Mouse (Mus musculus) midbrain, postnatal 0 days (tissue): Measurements from ENCODE around the gene Arhgap22. TPM values are rescaled to one million over a fixed set of nuclear protein-coding genes. Genes with fewer than 3 reads are reported as not detected.
A peak's percentile ranks its signal among the peaks of the same experiment; 100 is the strongest.

Experiments
- ATAC-seq: fragments of 200-750 bp; cut with Nextera tagmentation; 2 replicates; pipeline ENCODE4 v1.8.0; 2017; ENCODE audit warnings: moderate number of reproducible peaks, mild to moderate bottlenecking, moderate TSS enrichment, moderate library complexity; ENCODE audit not compliant: low FRiP score
- DNase-seq: peaks from one replicate; pipeline ENCODE4 v3.0.0-alpha.2; 2015; ENCODE audit warnings: low spot score
- H3K27ac ChIP-seq: fragments of 300-500 bp; sonication (generic); 2 replicates; pipeline ENCODE4 v1.5.1; 2014; ENCODE audit warnings: low read depth, mild to moderate bottlenecking, low read length, mixed read lengths
- H3K27me3 ChIP-seq: fragments of 300-500 bp; sonication (generic); 2 replicates; pipeline ENCODE4 v1.6.1; 2014; ENCODE audit warnings: low read length, control low read depth, mixed read lengths; ENCODE audit not compliant: insufficient read depth
- H3K36me3 ChIP-seq: fragments of 300-500 bp; sonication (generic); 2 replicates; pipeline ENCODE4 v1.6.1; 2014; ENCODE audit warnings: low read length, control low read depth, mixed read lengths; ENCODE audit not compliant: insufficient read depth
- H3K4me1 ChIP-seq: fragments of 300-500 bp; sonication (generic); 2 replicates; pipeline ENCODE4 v1.6.1; 2014; ENCODE audit warnings: mild to moderate bottlenecking, control low read depth, antibody characterized with exemption, low read length, mixed read lengths; ENCODE audit not compliant: insufficient read depth
- H3K4me2 ChIP-seq: fragments of 300-500 bp; sonication (generic); 2 replicates; pipeline ENCODE4 v1.6.1; 2014; ENCODE audit warnings: low read depth, mild to moderate bottlenecking, low read length, mixed read lengths; ENCODE audit not compliant: poor library complexity, severe bottlenecking
- H3K4me3 ChIP-seq: fragments of 300-500 bp; sonication (generic); 2 replicates; pipeline ENCODE4 v1.5.1; 2014; ENCODE audit warnings: low read depth, mild to moderate bottlenecking, low read length, moderate library complexity
- H3K9ac ChIP-seq: fragments of 300-500 bp; sonication (generic); replicated peaks from 2 replicates; pipeline ENCODE4 v1.6.1; 2014; ENCODE audit warnings: mild to moderate bottlenecking, low read length, moderate library complexity, mixed read lengths; ENCODE audit not compliant: poor library complexity, severe bottlenecking
- H3K9me3 ChIP-seq: fragments of 300-500 bp; sonication (generic); 2 replicates; pipeline ENCODE4 v1.6.1; 2016; ENCODE audit warnings: low read length, control low read depth
- CTCF ChIP-seq: IDR thresholded peaks from 2 replicates; pipeline ENCODE4 v1.5.1; 2016; ENCODE audit warnings: antibody characterized with exemption, mild to moderate bottlenecking
- WGBS: fragments of 180-500 bp; shearing (Covaris S2); extraction: QIAGEN DNeasy Blood & Tissue Kit; methylation state at CpG from one replicate; pipeline ENCODE4 v1.1.7; 2014; 5-methylcytosine and 5-hydroxymethylcytosine counted together
- polyA plus RNA-seq: library from polyadenylated mRNA; unstranded; fragments of >200 nt; fragmentation: Nextera tagmentation; extraction: Ambion mirVana; gene quantifications from 2 replicates; pipeline ENCODE4 v1.2.1, GENCODE M21; 2015
- total RNA-seq: library from RNA; depleted of rRNA; stranded (reverse); fragments of >200 nt; gene quantifications from 2 replicates; pipeline ENCODE4 v1.2.3, GENCODE M21; 2014; rRNA removed

The Arhgap22 gene
- total RNA-seq (4.2 and 5.7 TPM in 2 replicates), polyA plus RNA-seq (3.4 and 4.3 TPM in 2 replicates)

DNA sequence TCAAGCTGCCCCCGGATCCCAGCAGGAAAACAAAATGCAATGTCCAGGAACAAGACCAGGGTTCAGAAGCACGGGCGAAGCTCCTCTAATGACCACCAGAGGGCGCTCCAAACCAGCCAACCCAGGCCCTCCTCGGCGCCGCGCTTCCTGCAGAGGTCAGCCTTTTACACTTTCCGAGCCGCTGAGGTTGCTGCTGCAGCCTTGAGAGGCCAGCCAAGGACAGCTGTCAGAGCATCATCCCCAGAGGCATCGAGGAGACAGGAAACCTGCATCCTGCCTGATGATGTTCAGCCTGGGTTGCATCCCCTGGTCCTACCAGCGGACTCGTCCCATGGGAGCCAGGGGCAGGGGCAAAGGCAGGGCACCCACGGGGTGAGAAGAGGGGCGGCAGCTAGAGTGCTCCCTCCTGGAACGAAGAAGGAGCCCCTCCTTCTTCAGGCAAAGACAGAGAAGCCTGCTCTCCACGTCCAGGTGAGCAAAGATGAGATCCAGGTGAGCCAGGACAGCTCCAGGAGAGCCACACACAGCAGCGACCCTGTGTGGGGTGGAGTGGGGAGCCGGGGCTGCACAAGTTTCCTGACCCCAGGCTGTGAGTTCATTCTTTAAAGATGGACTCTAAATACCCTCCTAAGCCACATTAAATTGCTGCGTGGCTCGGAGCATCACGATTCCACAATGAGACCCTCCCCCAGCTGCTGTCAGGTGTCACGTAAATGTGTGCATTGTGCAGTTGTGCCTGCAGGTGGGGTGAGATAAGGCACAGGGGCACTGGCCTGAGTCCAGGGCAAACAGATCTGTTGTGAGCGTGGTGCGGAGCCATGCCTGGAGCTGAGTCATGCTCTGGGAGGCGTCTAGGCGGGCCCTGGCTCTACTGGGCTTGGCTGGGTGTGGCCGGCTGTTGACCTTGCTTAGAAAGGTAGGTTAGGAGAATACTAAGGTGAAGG, at the start of gene Arhgap22:
Gene Arhgap22, plus strand, starts transcription at position 204 of the 944 bp plus-strand sequence.
- Histone ChIP-seq H3K9ac (0 out of 2 replicates have a peak within 1 kb of the TSS, but pooled peaks have one; percentile 44), H3K4me3 (peak within 1 kb of the TSS; percentile 23; the same call in 1 of the 2 replicates), H3K4me2 (peak within 1 kb of the TSS; percentile 50), H3K27me3 (peaks cover 6% of the 10 kb centered on the region; the same call in 1 of the 2 replicates), H3K27ac (no peak within 1 kb of the TSS), H3K9me3 (no peaks in the 10 kb centered on the region), H3K4me1 (no peaks in the 10 kb centered on the region), H3K36me3 (no peaks in the 10 kb centered on the region)
- peak; percentile 92 for DNase-seq
- whole genome bisulfite sequencing, result 18% methylated on average over 28 of the region's 28 CpGs
- TF ChIP-seq CTCF, result peak; percentile 100
- peak; percentile 86 for ATAC-seq

DNA sequence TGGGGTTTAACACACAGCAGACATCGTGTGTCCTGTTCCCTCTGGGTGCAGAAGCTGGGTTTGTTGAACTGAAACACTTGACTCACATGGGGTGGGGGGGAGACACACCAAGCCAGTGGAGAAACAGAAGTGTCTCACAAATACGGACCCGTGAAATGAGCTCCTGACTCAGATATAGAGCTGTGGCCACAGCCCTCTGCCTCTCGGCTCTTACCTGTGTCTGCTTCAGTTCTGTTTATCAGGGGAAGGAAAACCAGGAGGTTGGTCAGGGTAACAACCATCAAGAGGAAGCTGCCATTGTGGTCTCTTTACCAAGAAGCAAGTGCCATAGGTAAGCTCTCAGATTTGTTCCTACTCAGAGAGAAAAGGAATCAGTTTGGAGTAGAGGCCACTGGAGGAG, 45.1 kb upstream of the Arhgap22 start:
- H3K27me3 ChIP-seq, result no peaks in the 10 kb centered on the region
- ATAC-seq, result no peak
- H3K4me2 ChIP-seq, result no peak overlapping the region
- no peak for DNase-seq
- H3K9me3 ChIP-seq, result no peaks in the 10 kb centered on the region
- no peak for TF ChIP-seq CTCF
- H3K36me3 ChIP-seq, result no peaks in the 10 kb centered on the region
- H3K4me3 ChIP-seq, result no peak overlapping the region
- no peak overlapping the region for H3K9ac ChIP-seq
- WGBS, result 83% methylated on average over 4 of the region's 4 CpGs
- H3K4me1 ChIP-seq, result no peaks in the 10 kb centered on the region
- no peak overlapping the region for H3K27ac ChIP-seq

DNA sequence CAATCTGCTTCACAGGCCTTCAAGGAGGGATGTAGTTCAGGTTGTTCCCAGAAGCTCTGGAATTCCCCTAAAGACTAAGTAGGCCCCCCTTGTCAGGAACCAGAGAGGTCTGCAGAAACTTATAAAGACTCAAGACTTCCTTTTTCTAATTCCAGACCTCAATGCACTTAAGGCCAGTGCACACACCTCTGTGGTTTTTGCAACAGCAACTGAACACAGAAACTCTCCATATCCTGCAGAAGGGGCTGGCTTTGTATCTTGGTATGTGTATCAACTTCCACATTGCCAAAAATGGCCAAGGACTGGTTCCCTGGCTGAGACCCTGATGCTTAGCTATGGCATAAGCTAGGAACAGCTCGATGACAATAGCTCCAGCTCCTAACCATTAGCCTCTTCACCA, 41.9 kb upstream of the Arhgap22 start:
- H3K27ac ChIP-seq, result no peak overlapping the region
- no peak for TF ChIP-seq CTCF
- ATAC-seq, result no peak

DNA sequence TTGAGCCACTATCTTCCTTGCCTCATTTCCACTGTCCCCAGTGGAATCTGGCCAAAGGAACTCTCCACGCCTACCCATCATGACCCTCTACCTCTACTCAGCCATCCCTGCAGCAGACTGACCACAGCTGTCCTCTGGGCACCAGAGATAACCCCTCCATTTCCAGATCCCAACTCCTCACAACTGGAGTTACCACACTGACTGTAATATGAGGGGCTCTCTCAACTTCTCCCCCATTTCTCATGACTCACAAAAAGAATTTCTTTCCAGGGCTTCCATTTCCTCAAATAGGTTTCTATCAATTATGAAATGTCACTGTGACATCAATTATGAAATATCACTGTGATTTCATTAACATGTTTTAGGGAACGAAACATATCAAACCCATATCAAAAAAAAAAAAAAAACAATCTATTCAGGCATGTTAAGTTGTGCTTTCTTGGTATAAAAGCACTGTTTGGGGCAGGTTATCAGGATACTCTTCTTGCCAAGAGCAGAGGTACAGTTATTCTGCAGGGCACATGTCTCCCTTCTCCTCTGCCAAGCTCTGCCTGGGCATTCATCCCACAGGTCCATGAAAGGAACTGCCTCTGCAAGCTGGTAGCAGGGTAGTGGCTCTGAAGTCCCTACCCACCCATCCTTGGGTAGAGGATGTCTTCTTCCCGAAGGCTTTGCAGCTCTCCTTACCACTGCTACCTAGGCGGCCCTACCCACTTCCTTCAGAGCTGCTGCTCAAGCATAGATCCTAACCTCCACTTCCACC, 38.6 kb upstream of the Arhgap22 start:
- ATAC-seq, result no peak
- Histone ChIP-seq H3K9ac (no peak overlapping the region), H3K36me3 (no peaks in the 10 kb centered on the region), H3K4me2 (no peak overlapping the region), H3K27me3 (no peaks in the 10 kb centered on the region), H3K4me3 (no peak overlapping the region), H3K27ac (no peak overlapping the region), H3K4me1 (no peaks in the 10 kb centered on the region), H3K9me3 (no peaks in the 10 kb centered on the region)
- DNase-seq, result no peak
- TF ChIP-seq CTCF, result no peak
- 86% methylated on average over 4 of the region's 4 CpGs for WGBS

More for the DNA sequence above, 41.9 kb upstream of the Arhgap22 start:
- WGBS, result 86% methylated on average over 1 of the region's 1 CpGs
- DNase-seq, result no peak
- Histone ChIP-seq H3K4me1 (no peaks in the 10 kb centered on the region), H3K4me3 (no peak overlapping the region), H3K36me3 (no peaks in the 10 kb centered on the region), H3K27me3 (no peaks in the 10 kb centered on the region), H3K9me3 (no peaks in the 10 kb centered on the region), H3K9ac (no peak overlapping the region), H3K4me2 (no peak overlapping the region)

DNA sequence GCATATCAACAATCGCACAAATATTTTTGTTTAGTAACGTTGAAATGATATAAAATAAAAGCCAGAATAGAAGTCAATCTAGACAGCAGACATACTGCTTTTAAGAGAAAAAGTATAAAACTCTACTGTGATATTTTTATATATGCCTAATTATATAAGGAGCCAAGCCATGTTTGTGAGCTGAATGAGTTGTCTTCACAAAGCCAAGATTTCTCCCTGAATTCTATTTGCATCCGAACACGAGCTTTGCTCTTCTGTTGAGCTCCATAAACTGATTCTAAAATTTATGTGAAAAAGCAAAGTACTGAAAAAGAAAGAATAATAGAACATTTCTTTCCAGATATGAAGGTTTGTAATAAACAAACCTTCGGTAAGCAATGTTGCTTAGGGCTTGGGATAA, 33.7 kb upstream of the Arhgap22 start:
- DNase-seq (no peak), ATAC-seq (no peak)
- WGBS, result 86% methylated on average over 5 of the region's 5 CpGs
- no peak for TF ChIP-seq CTCF
- no peak overlapping the region for H3K4me3 ChIP-seq
- no peaks in the 10 kb centered on the region for H3K27me3 ChIP-seq
- no peaks in the 10 kb centered on the region for H3K36me3 ChIP-seq
- H3K9me3 ChIP-seq, result no peaks in the 10 kb centered on the region
- no peak overlapping the region for H3K4me2 ChIP-seq
- no peak overlapping the region for H3K9ac ChIP-seq
- no peaks in the 10 kb centered on the region for H3K4me1 ChIP-seq
- no peak overlapping the region for H3K27ac ChIP-seq
